Mouse (Mus musculus) right cerebral cortex, adult 2 months (tissue): ENCODE data around the gene Cep290.

Source experiments
- DNase-seq, 2 experiments: peaks; one replicate each; pipeline ENCODE4 v3.0.0; 2021 to 2022; ENCODE audit warnings: low spot score in 2 of 2

Gene Cep290

GRCm38 (mm10) chr10:100590323-100590722 is 103.0 kb downstream of the Cep290 start, which contains the start of the genes 4930430F08Rik and 1700017N19Rik:
Gene 4930430F08Rik, minus strand, starts transcription at chr10:100590423.
Gene 1700017N19Rik, plus strand, starts transcription at chr10:100590484.
- DNase-seq = no peak

- DNase-seq = no peak
Measured at GRCm38 (mm10) chr10:100598339-100598738, 111.0 kb downstream of the Cep290 start.

- DNase-seq = no peak
Measured at GRCm38 (mm10) chr10:100603511-100603910, 116.2 kb downstream of the Cep290 start.

- DNase-seq = peak in 1 of 2 experiments; percentile 20
Measured at GRCm38 (mm10) chr10:100604254-100604653, 116.9 kb downstream of the Cep290 start.

GRCm38 (mm10) chr10:100617233-100617903 is 130.0 kb downstream of the Cep290 start:
- no peak for DNase-seq

- DNase-seq = no peak
Measured at GRCm38 (mm10) chr10:100619474-100619873, 132.1 kb downstream of the Cep290 start.

- no peak for DNase-seq
Measured at GRCm38 (mm10) chr10:100620040-100620439, 132.7 kb downstream of the Cep290 start.

- no peak for DNase-seq
Measured at GRCm38 (mm10) chr10:100622494-100622893, 135.1 kb downstream of the Cep290 start.
